Mouse (Mus musculus): ENCODE measurements around the gene Gys1. TPM values are rescaled to one million over a fixed set of nuclear protein-coding genes. Genes with fewer than 3 reads are reported as not detected.
A peak's percentile ranks its signal among the peaks of the same experiment; 100 is the strongest.
"Not testable (repeated sequence)": the region's sequence is repeated elsewhere in the genome, so short reads cannot be mapped to it uniquely, and the experiment has no call there.

Gys1 gene
- polyA plus RNA-seq (2015; fragmentation: Nextera tagmentation; extraction: Ambion mirVana), result 9.4 and 10.5 TPM in 2 replicates

GRCm38 (mm10) chr7:45434203-45435015 is at the start of gene Gys1:
Gene Gys1 (plus strand): TSS chr7:45434844.
- DNase-seq (ENCODE audit: low spot score), result peak; percentile 100

GRCm38 (mm10) chr7:45386077-45386476 is 48.6 kb upstream of the Gys1 start:
- DNase-seq (ENCODE audit: low spot score), result no peak

GRCm38 (mm10) chr7:45395129-45395541 is 39.5 kb upstream of the Gys1 start:
- no peak for DNase-seq (ENCODE audit: low spot score)

GRCm38 (mm10) chr7:45395578-45396336 is 38.9 kb upstream of the Gys1 start, which contains the start of gene Snrnp70:
Gene Snrnp70 (minus strand): TSS chr7:45395742.
- DNase-seq (ENCODE audit: low spot score), result peak; percentile 100

- not testable (repeated sequence) for DNase-seq (ENCODE audit: low spot score)
Measured at GRCm38 (mm10) chr7:45396337-45396775, 38.3 kb upstream of the Gys1 start.

- DNase-seq (ENCODE audit: low spot score), result no peak
Measured at GRCm38 (mm10) chr7:45396787-45397186, 37.9 kb upstream of the Gys1 start.

- DNase-seq (ENCODE audit: low spot score), result no peak
Measured at GRCm38 (mm10) chr7:45401521-45402085, 33.0 kb upstream of the Gys1 start.

GRCm38 (mm10) chr7:45403532-45404261 is 30.9 kb upstream of the Gys1 start:
- DNase-seq (ENCODE audit: low spot score), result peak; percentile 80

- DNase-seq (ENCODE audit: low spot score), result peak; percentile 50
Measured at GRCm38 (mm10) chr7:45405091-45406075, 29.3 kb upstream of the Gys1 start, which contains the start of gene Kcna7. Gene Kcna7 (plus strand): TSS chr7:45405653.

GRCm38 (mm10) chr7:45406157-45407156 is 28.2 kb upstream of the Gys1 start:
- DNase-seq (ENCODE audit: low spot score), result no peak

GRCm38 (mm10) chr7:45407836-45408235 is 26.8 kb upstream of the Gys1 start:
- no peak for DNase-seq (ENCODE audit: low spot score)

GRCm38 (mm10) chr7:45408351-45408750 is 26.3 kb upstream of the Gys1 start:
- DNase-seq (ENCODE audit: low spot score), result no peak

GRCm38 (mm10) chr7:45408949-45409348 is 25.7 kb upstream of the Gys1 start:
- no peak for DNase-seq (ENCODE audit: low spot score)

GRCm38 (mm10) chr7:45409497-45410163 is 25.0 kb upstream of the Gys1 start:
- no peak for DNase-seq (ENCODE audit: low spot score)

- no peak for DNase-seq (ENCODE audit: low spot score)
Measured at GRCm38 (mm10) chr7:45412421-45412820, 22.2 kb upstream of the Gys1 start.

- DNase-seq (ENCODE audit: low spot score), result peak; percentile 10
Measured at GRCm38 (mm10) chr7:45413113-45413863, 21.4 kb upstream of the Gys1 start, which contains the start of gene Ntf5. Gene Ntf5 (plus strand): TSS chr7:45413695.

Data from thymus, postnatal 0 days (tissue).